Mouse (Mus musculus) urinary bladder, postnatal 4 days (tissue): ENCODE data around the gene Cd300ld.
"Not testable (repeated sequence)": the region's sequence is repeated elsewhere in the genome, so short reads cannot be mapped to it uniquely, and the experiment has no call there.

Experiments
- DNase-seq, 2 experiments: peaks; one replicate each; pipeline ENCODE4 v3.0.0; 2021 to 2022; ENCODE audit warnings: low spot score in 2 of 2

Gene Cd300ld

DNA sequence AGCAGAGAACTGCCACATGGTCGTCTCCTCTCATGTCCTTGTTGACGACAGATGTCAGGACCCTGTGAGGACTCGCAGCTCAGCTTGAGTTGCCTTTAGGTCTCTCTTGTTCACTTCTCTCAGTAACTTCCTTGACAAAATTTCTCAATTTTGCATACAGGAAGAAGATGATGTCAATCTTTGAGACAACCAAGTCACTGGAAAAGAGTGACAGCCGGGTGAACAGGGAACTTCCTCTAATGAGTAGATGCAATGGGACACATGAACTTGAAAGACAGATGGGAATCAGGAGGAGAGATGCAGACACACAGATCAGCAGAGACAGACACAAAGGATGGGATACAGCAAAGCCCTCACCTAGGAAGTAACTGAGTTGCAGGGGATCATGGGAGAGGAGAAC is at the start of gene Cd300ld:
Gene Cd300ld (minus strand): TSS at position 130 of the 400 bp plus-strand sequence.
- no peak for DNase-seq

DNA sequence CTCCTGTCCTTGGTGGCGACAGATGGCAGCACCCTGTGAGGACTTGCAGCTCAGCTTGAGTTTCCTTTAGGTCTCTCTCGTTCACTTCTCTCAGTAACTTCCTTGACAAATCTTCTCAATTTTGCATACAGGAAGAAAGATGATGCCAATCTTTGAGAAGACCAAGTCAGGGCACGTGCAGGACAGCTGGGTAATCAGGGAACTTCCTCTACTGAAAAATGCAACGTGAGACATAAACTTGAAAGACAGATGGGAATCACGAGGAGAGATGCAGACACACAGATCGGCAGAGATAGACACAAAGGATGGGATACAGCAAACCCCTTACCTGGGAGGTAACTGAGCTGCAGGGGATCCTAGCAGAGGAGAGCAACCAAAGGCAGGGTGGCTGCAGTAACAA is 47.9 kb upstream of the Cd300ld start, which contains the start of gene Cd300ld5:
Gene Cd300ld5 (minus strand): TSS at position 101 of the 400 bp plus-strand sequence.
- DNase-seq: not testable (repeated sequence)

DNA sequence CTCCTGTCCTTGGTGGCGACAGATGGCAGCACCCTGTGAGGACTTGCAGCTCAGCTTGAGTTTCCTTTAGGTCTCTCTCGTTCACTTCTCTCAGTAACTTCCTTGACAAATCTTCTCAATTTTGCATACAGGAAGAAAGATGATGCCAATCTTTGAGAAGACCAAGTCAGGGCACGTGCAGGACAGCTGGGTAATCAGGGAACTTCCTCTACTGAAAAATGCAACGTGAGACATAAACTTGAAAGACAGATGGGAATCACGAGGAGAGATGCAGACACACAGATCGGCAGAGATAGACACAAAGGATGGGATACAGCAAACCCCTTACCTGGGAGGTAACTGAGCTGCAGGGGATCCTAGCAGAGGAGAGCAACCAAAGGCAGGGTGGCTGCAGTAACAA is 37.2 kb upstream of the Cd300ld start, which contains the start of gene Cd300ld4:
Gene Cd300ld4 (minus strand): TSS at position 101 of the 400 bp plus-strand sequence.
- DNase-seq: not testable (repeated sequence)

DNA sequence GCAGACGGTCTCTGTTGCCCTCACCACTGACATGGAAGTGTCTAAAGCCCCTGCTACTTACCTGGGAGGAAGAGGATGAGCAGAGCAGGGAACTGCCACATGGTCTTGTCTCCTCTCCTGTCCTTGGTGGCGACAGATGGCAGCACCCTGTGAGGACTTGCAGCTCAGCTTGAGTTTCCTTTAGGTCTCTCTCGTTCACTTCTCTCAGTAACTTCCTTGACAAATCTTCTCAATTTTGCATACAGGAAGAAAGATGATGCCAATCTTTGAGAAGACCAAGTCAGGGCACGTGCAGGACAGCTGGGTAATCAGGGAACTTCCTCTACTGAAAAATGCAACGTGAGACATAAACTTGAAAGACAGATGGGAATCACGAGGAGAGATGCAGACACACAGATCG is 26.4 kb upstream of the Cd300ld start, which contains the start of gene Cd300ld2:
Gene Cd300ld2 (minus strand): TSS at position 101 of the 400 bp plus-strand sequence.
- DNase-seq: not testable (repeated sequence)

DNA sequence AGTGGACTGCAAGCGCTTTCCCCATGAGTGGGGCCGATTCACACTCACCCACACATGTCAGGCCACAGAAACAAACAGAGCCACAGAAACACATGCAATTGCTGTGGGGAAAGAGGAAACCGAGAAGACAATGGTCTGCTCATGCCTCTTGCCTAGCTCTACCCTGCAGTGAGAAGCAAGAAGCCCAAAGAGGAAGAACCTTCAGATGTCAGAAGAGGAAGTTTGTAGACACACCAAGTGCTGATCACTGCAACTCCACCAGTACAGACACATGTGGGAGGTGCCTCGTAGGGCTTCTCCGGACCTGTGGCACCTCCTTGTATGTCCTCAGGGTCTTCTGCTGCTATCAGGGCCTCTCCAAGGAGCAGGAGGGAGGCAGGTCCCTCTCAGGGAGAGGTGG is 14.3 kb upstream of the Cd300ld start:
- no peak for DNase-seq

GRCm38 (mm10) chr11:115001474-115002040 is 11.8 kb upstream of the Cd300ld start, which contains the start of gene Cd300c2:
Gene Cd300c2, minus strand, starts transcription at chr11:115001880.
- no peak for DNase-seq

- peak in 1 of 2 experiments; percentile 19 for DNase-seq
Observed at GRCm38 (mm10) chr11:114981866-114982265, 7.9 kb downstream of the Cd300ld start.

DNA sequence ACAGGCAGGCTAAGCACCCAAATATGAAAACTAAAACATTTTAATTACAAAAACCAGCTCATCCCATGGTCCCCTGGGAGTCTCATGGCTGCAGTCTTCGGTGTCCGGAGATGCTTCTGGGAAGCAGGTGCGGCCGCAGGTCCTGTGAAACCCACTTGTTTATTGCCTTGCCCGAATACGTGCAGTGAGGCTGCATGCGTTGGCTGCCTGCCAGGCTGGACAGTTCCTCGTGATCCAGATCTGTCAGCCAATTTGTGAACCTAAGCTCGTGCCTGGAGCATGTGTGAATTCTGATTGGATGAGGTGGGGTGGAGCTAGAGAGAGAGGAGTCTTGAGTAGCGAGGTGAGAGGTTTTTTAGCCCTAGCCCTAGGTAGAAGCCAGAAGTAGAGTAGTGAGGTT is 17.0 kb downstream of the Cd300ld start:
- no peak for DNase-seq

DNA sequence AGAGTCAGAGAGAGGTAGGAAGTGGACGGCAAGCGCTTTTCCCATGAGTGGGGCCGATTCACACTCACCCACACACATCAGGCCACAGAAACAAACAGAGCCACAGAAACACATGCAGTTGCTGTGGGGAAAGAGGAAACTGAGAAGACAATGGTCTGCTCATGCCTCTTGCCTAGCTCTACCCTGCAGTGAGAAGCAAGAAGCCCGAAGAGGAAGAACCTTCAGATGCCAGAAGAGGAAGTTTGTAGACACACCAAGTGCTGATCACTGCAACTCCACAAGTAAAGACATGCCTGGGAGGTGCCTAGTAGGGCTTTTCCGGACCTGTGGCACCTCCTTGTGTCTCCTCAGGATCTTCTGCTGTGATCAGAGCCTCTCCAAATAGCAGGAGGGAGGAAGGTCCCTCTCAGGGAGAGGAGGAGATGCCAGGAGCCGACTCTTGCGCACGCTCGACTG is 20.9 kb downstream of the Cd300ld start, which contains the start of gene Cd300c:
Gene Cd300c (minus strand): TSS at position 406 of the 456 bp plus-strand sequence.
- peak in 1 of 2 experiments; percentile 34 for DNase-seq

- peak in 1 of 2 experiments; percentile 26 for DNase-seq
Observed at GRCm38 (mm10) chr11:114965182-114965828, 24.4 kb downstream of the Cd300ld start.

DNA sequence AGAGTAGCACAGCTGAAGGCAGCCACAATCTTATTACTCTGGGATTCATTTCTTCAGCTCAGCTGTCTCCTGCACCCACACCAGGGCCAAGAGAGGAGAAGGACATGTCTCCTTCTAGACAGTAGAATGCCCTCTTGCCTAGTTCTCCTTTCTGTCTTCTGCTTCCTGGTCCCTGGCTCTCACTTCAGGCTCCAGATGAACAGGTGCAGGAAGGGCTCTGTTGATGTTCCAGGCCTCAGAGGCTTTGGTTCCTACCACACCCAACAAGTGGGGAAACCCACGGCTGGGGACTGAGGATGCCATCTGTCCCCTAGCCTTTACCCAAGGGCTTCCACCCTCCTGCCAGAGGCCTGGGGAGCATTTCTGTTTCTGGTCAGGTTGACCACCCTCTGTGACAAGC is 29.4 kb downstream of the Cd300ld start:
- DNase-seq: no peak

DNA sequence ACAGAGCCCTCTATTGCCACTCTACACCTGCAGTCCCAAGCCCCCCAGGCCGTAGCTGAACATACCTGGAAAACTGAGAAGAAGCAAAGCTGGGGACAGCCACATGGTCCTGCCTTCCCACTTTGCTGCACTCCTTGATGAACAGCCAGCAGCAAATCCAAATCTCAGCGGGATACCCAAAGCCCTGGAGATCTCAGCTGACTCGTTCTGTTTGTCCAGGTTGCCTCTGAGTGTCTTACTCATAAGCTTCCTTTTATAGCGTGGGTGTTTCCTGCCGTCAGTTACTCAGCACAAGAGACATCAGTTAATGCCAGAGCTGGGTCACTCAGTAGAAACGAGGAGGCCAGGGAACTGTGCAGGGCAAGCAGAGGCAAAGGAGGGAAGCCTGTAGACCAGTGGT is 55.6 kb downstream of the Cd300ld start, which contains the start of gene Cd300lb:
Gene Cd300lb (minus strand): TSS at position 243 of the 400 bp plus-strand sequence.
- peak in 1 of 2 experiments; percentile 30 for DNase-seq

GRCm38 (mm10) chr11:114933591-114933990 is 56.1 kb downstream of the Cd300ld start:
- peak in 1 of 2 experiments; percentile 47 for DNase-seq
